Mouse (Mus musculus): Measurements from ENCODE around the gene Ube2c.
"Not testable (repeated sequence)": the region's sequence is repeated elsewhere in the genome, so short reads cannot be mapped to it uniquely, and the experiment has no call there.

The Ube2c gene

DNA sequence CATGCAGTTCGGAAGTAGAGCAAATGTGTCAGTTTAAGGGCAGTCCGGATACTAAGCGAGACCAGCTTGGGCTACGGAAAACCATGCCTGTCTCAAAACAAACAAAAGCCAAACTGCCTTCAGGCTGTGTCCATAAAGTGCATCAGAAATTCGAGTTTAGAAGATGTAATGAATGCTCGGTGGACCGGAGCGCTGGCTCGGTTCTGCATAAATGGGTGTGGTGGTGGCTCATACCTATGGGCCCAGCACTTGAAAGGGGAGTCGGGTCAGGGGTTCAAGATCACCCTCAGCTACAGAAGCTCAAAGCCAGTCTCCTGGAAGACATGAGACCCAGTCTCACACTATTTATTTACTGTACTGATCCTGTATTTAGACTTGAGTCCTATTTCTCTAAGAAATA lies 18.1 kb downstream of the Ube2c start:
- DNase-seq (ENCODE audit: low spot score in 2 of 2), result no peak

GRCm38 (mm10) chr2:164788411-164788810 lies 18.7 kb downstream of the Ube2c start:
- DNase-seq (ENCODE audit: low spot score in 2 of 2), result no peak

GRCm38 (mm10) chr2:164790451-164790850 lies 20.8 kb downstream of the Ube2c start:
- DNase-seq (ENCODE audit: low spot score in 2 of 2), result no peak

DNA sequence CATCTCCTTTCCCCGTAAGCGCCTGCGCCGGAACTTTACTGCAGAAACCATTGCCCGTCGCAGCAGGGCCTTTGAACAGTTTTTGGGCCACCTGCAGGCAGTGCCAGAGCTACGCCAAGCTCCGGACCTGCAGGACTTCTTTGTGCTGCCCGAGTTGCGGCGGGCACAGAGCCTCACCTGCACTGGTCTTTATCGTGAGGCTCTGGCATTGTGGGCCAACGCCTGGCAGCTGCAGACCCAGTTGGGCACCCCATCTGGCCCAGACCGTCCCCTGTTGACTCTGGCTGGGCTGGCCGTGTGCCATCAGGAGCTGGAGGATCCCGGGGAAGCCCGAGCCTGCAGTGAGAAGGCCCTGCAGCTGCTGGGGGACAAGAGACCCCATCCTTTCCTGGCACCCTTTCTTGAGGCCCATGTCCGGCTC lies 22.2 kb downstream of the Ube2c start:
- DNase-seq (ENCODE audit: low spot score in 2 of 2), result no peak

DNA sequence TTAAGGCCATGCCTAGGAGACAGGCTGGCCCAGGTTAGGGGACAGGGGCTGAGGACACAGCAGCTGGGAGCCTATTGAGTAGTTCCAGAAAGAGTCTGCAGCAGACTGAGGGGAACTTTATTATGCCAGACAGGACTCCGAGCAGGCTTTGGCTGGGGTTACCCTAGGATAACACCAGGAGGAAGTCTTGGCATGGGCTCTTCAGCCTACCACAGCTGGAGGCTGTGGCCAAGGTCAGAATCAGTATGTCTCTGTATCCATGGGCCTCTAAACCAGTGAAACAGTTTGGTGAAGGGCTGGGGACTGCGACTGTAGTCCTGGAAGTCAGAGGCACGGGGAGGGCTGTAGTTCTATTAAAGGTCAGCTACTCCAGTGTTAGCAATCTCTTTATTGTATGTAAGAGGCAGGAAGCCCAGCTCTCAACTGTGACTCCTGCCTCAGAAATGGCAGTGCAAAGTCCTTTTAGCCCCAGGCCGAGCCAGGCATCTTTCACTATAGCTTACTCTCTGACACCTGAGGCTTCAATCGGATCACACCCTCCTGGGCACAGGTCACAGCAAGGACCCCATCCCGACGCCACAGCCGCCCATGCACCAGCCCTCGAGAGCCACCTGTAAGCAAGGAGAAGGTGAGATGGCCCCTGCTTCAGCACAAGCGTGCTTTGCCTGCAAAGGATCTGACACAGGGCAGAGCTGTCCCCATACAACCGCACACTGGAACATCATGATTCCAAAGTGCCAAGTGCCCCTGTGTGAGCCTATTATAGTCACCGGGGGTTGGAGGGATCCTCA lies 22.9 kb downstream of the Ube2c start:
- DNase-seq (ENCODE audit: low spot score in 2 of 2), result no peak

DNA sequence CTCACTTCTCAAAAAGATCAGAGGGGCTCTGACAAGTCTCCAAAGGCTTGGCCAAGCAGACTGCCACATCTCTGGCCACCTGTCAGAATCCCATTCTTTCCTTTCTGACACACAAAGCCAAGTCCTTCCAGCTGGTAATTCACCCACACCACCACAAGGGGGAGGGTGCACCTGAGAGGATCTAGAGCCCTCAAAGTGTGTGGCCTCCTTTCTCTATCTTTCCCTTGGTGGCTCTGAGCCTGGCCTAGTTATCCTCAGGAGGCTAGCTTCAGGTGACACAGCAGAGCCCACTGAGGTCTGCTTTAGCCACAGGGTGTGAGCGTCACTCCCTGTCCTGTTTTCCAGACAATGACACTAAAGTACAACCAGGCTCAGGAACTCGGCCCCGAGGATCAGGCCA lies 23.5 kb downstream of the Ube2c start:
- no peak for DNase-seq (ENCODE audit: low spot score in 2 of 2)

DNA sequence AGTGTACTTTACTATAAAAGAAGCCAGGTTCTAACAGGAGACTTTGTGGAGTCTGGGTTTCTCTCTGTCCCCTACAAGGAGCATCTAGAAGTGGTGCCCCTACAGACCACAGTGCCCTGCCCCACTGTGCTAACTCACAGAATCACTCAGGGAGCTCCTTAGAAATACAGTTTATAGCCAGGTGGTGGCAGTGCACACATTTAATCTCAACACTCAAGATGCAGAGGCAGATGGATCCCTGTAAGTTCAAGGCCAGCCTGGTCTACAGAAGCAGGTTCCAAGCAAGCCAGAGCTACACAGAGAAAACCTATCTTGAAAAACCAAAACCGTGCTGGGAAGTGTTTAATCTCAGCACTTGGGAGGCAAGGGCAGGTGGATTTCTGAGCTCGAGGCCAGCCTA lies 24.1 kb downstream of the Ube2c start:
- DNase-seq (ENCODE audit: low spot score in 2 of 2), result no peak

DNA sequence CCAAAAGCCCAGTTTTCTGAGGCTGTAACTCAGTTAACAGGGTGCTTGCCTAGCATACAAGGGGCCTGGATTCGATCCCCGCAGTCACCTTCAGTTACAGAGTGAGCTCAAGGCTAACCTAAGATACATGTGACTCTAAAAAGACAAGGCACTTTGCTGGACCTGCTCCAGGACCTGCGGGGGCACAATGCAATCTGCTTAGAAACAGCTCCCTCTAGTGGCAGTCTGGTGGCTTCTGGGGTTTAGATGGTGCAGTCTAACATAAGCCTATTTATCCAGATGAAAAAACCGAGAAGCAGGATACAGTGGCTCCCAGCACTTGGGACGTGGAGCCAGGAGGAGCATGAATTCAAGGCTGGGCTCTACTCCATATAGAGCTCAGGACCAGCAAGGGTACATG lies 24.6 kb downstream of the Ube2c start:
- DNase-seq (ENCODE audit: low spot score in 2 of 2), result peak in 1 of 2 experiments; percentile 45

GRCm38 (mm10) chr2:164795868-164796267 lies 26.2 kb downstream of the Ube2c start:
- DNase-seq (ENCODE audit: low spot score in 2 of 2), result no peak

GRCm38 (mm10) chr2:164798554-164798953 lies 28.9 kb downstream of the Ube2c start:
- not testable (repeated sequence) for DNase-seq (ENCODE audit: low spot score in 2 of 2)

- DNase-seq (ENCODE audit: low spot score in 2 of 2), result no peak
Measured at GRCm38 (mm10) chr2:164800252-164801004, 30.7 kb downstream of the Ube2c start.

GRCm38 (mm10) chr2:164803201-164803920 lies 33.7 kb downstream of the Ube2c start:
- no peak for DNase-seq (ENCODE audit: low spot score in 2 of 2)

GRCm38 (mm10) chr2:164803921-164804313 lies 34.2 kb downstream of the Ube2c start:
- DNase-seq (ENCODE audit: low spot score in 2 of 2), result no peak

DNA sequence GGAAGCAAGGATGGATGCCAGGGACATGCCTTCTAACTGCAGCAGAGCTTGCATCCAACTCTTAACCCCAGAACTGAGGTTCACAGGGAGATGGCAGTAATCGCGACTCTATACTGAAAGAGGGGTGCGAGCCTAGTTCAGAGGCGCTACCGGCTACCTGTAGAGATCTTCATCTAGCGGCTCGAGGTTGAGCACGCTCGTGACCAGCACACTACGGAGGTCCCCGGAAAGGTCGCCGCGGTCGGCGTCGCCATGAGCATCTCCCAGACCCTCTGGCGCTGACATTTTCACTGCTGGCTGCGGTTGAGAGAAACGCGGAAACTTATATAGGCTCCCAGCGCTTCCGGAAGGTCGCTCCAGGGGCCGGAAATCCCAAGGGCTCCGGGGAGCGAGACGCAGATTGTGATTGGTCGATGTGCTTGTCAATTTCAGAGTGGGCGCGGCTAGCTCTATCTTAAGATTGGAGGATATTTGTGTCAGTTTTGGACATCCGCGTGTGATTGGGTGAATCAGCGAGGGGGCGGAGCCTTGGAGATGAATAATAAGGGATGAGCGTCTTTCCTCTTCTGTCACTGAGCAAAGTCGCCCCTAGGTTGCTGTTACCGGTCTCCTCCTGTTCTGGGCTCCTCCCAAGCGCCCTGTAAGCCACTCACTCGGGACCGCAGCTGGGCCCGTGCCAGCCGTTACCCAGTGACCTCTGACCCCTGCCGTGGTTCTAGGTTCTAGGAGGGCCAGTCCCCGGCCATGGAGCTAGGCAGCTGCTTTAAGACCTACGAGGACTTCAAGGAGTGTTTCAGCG lies 35.0 kb downstream of the Ube2c start, which contains the start of the genes Acot8 and Zswim3:
Acot8 (minus strand) TSS at position 350 of the 799 bp plus-strand sequence.
Zswim3 (plus strand) TSS at position 566 of the 799 bp plus-strand sequence.
- peak; percentile 96 to 99 for DNase-seq (ENCODE audit: low spot score in 2 of 2)

DNA sequence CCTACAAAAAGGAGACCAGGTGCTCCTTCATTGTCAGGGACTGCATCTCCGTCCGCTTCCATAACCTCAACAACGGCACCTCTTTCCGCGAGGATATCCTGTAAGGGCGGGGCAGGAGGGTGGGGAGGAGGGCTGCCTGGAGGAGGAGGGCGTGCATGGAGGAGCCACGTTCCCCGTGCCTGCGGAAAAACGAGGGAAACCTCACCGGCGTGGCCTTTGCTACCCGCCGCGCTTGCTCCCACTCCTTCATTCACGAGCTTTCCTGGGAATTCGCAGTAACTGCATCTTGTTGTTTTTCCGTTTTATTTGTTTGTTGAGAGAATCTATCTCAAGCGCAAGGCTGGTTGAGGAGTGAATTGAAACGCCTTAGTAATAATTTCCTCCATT lies 35.6 kb downstream of the Ube2c start:
- DNase-seq (ENCODE audit: low spot score in 2 of 2), result no peak

DNA sequence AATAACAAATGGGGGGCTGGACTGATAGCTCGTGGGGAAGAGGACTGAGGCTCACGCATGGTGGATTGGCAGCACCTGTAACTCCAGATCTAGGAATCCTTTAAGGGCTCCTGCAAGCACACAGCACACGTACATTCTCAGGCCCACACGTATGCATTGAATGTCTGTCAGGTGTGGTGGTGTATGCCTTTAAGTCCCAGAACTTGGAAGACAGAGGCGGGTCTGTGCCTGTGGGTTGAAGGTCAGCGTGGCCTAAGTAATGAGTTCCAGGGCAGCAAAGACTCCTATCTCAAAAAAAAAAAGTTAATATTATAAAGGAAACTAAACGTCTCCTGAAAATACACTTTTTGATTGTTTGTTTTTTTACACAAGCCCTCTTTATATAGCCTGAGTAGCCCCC lies 36.9 kb downstream of the Ube2c start:
- no peak for DNase-seq (ENCODE audit: low spot score in 2 of 2)

DNA sequence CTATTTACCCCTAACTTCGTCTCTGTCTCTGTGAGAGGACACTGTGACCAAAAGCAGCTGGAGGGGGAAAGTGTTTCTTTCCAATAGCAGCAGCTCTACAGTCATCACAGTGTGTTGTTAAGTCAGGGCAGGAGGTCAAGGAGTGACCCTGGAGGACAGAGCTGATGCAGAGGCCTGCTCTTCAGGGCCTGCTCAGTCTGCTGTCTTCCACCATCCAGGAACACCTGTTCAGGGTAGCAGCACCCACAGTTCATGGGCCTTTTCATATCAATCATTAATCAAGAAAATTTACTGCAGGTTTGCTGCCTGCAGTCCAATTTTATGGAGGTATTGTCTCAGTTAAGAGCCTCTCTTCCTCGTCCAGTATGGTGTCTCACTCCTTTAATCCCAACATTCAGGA lies 43.9 kb downstream of the Ube2c start:
- DNase-seq (ENCODE audit: low spot score in 2 of 2), result no peak

- no peak for DNase-seq (ENCODE audit: low spot score in 2 of 2)
Measured at GRCm38 (mm10) chr2:164815348-164815747, 45.6 kb downstream of the Ube2c start.

- DNase-seq (ENCODE audit: low spot score in 2 of 2), result no peak
Measured at GRCm38 (mm10) chr2:164815821-164816220, 46.1 kb downstream of the Ube2c start.

GRCm38 (mm10) chr2:164817206-164817605 lies 47.5 kb downstream of the Ube2c start:
- no peak for DNase-seq (ENCODE audit: low spot score in 2 of 2)

GRCm38 (mm10) chr2:164817703-164818102 lies 48.0 kb downstream of the Ube2c start:
- DNase-seq (ENCODE audit: low spot score in 2 of 2), result no peak
